Mouse (Mus musculus) sigmoid colon, adult 10 weeks (tissue): ENCODE measurements around the gene Zswim4. TPM values are rescaled to one million over a fixed set of nuclear protein-coding genes. Genes with fewer than 3 reads are reported as not detected.

Experiments used
- polyA plus RNA-seq: library from polyadenylated mRNA; stranded (reverse); fragments of 350-450 nt; fragmentation: Illumina TruSeq; extraction: RNeasy Lipid Tissue Mini Kit (QIAGEN cat#74804); gene quantifications from one replicate; pipeline ENCODE4 v1.2.3, GENCODE M21; 2014; ENCODE audit warnings: low read depth, low replicate concordance

Zswim4 gene
- 0.25 TPM for polyA plus RNA-seq

DNA sequence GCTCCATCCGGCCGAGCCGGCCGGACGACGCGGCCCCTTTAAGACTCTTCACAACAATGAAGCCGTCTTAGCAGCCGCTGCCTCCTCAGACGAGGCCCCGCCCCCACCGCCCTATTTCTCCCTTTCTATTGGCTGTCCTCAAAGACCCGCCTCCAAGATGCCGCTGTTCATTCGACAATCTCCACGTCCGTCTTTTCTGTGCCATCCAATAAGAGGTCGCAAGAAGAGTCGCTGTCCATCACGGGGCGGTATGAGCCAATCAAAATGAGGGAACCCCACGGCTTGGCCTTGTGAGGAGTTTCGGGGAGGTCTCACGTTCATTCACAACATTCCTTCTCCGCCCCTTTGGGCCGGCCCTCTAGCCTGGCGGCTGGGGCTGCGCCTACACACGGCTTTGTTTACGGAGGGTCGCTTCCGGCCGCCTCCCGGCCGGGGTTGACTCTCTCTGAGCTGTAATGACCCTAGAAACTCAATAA, at the start of gene Zswim4:
Zswim4 (minus strand) TSS at position 58 of the 476 bp plus-strand sequence.

DNA sequence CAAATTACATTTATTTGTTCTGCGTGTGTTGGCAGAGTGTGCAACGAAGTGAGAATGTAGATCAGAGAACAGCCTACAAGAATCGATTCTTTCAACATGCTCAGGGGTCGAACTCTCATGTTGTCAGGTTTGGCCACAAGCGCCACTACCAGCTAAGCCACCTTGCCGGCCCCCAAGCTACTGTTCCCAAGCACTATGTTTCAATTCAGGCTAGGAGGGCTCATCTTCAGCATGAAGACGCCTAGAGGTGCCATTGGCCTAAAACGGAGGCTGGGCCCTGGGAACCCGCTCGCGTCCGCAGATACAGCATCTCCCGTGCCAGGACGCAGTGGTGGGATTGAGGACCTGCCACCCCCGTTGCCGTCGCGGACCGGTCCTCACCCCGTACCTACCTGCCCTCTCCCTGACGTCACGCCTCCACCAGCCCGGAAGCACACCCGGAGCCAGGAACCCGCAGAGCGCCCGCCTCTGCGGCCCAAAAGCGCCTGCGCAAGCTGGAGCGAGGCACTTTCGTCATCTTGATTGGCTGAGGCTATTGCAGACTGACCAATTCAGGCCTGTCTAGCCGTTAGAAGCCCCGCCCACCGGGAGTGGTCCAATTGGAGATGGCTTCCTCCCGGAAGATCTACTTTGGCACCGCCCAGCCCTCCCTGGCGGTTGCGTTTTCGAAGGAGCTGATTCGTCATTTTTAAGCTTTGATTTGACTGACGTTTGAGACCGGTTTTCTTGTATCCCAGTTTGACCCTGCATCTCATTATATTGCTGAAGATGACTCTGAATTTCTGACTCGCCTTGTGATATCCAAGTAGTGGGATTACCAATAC, 33.3 kb upstream of the Zswim4 start, which contains the start of gene Ccdc130:
Ccdc130 (minus strand) TSS at position 431 of the 824 bp plus-strand sequence.

DNA sequence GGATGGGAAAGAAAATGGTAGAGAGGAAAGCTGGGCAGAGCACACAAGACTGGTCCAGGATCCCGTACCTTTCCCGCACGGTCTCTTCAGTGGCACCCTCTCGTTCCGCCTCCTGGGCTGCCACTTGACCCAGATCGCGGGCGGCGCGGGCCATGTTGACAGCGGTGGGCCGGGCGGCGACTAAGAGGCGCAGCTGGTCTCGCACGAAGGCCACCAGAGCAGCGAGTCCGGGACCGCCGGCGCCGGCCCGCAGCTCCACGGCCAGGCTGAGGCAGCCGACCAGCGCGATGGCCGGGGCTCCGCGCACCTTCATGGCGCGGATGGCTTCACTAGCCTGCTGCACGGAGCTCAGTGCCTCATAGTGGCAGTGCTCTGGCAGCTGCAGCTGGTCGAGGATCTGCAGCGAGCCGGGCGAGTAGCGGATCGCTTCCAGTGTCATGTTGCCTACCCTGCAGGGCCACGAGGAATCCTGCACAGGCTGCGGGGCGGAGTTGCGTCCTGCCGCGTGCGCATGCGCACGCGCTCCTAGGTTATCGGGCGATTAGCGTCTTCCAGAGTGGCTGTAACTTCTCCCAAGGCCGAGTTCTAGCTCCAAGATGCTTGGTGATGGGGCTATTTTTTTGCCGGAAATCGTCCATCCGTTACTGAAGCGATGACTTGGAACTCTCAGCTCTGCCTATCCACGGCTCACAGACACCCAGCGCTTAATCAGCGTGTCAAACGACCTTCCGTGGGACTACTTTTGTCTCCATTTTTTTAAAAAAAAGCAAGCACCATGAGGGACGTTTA, 20.2 kb upstream of the Zswim4 start, which contains the start of gene Mri1:
Mri1 (minus strand) TSS at position 505 of the 789 bp plus-strand sequence.

DNA sequence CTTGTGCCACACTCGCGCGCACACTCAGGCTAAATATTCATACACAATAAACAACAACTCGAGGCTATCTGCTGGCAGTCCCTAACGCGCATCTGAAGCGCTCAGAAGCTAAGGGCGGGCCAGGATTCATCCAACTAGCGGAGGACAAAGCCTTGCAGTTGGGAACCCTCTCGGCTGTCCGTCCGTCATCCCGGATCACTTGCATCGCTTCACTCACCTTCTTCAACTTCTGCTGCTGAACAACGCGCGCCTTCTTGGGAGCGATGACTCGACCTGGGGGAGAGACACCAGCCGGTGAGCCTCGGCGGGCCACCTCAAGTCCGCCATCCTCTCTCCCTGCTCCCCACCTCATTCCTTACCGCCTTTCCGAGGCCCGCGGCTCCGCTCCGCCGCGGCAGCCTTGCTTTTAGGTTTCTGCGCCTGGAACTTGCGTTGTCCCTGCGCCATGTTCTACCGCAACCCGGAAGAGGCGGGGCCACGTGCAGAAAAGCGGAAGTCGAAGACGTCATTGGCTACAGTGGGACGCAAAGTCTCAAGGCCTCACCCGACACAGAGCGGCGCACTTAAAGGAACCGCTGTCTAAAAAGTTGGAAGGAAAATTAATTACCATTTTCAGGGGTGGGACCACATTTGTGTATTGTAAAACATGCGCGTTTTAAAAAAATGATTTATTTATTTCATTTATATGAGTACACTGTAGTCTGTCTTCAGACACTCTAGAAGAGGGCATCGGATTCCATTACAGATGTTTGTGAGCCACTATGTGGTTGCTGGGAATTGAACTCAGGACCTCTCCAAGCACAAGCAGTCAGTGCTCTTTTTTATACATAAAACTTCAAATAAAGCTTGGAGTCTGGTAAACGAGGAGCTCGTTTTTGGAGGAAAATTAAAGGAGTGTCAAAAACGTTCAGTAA, 12.7 kb upstream of the Zswim4 start, which contains the start of gene D8Ertd738e:
D8Ertd738e (minus strand) TSS at position 463 of the 914 bp plus-strand sequence.

DNA sequence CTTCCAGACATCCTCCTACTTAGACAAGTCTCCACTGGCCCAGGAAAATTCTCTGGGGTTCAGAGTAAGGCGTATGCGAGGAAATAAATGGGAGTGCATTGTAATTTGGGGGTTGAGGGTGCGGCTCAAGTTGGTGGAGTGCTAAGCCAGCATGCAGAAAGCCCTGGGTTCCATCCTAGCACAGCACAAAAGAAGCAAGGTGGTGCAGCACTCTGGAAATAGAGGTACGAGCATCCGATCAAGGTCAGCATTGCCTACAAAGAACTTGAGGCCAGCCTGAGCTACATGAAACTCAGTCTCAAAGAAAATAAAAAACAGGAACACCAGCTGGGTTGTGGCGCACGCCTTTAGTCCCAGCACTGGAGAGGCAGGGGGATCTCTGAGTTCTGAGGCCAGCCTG, 51.7 kb downstream of the Zswim4 start, which contains the start of gene Nanos3:
Nanos3 (minus strand) TSS at position 101 of the 400 bp plus-strand sequence.

Other genes with a start within 250 kb of the Zswim4 start
- 4.5 TPM for gene Samd1, start 239.4 kb downstream of the Zswim4 start, polyA plus RNA-seq
- not detected for gene 1700067K01Rik, start 235.6 kb downstream of the Zswim4 start, polyA plus RNA-seq
- 10.3 TPM for gene 2210011C24Rik, start 224.9 kb downstream of the Zswim4 start, polyA plus RNA-seq
- gene Palm3, start 215.6 kb downstream of the Zswim4 start, polyA plus RNA-seq, result 0.16 TPM
- gene Il27ra, start 194.5 kb downstream of the Zswim4 start, polyA plus RNA-seq, result 0.13 TPM
- not detected for gene Rln3, start 192.1 kb downstream of the Zswim4 start, polyA plus RNA-seq
- gene Gm10643, start 171.9 kb downstream of the Zswim4 start, polyA plus RNA-seq, result 2.2 TPM
- 1.6 TPM for gene Rfx1, start 170.2 kb downstream of the Zswim4 start, polyA plus RNA-seq
- gene Dcaf15, start 132.3 kb downstream of the Zswim4 start, polyA plus RNA-seq, result 4.3 TPM
- gene Podnl1, start 111.1 kb downstream of the Zswim4 start, polyA plus RNA-seq, result not detected
- gene Cc2d1a, start 89.1 kb downstream of the Zswim4 start, polyA plus RNA-seq, result 0.47 TPM
- not detected for gene 4930432K21Rik, start 89.0 kb downstream of the Zswim4 start, polyA plus RNA-seq
- not detected for gene Nanos3, start 51.8 kb downstream of the Zswim4 start, polyA plus RNA-seq
- gene D8Ertd738e, start 12.7 kb upstream of the Zswim4 start, polyA plus RNA-seq, result 1.8 TPM
- gene Mri1, start 20.3 kb upstream of the Zswim4 start, polyA plus RNA-seq, result 6.0 TPM
- 1.6 TPM for gene Ccdc130, start 33.3 kb upstream of the Zswim4 start, polyA plus RNA-seq
- 1.7 TPM for gene Cacna1a, start 151.4 kb upstream of the Zswim4 start, polyA plus RNA-seq